Mouse (Mus musculus) frontal cortex, postnatal 14 days (tissue): ENCODE data around the gene 2310011J03Rik.
A peak's percentile ranks its signal among the peaks of the same experiment; 100 is the strongest.

Experiments used
- DNase-seq, 2 experiments: peaks; one replicate each; pipeline ENCODE4 v3.0.0; 2022; ENCODE audit warnings: low spot score in 2 of 2

The 2310011J03Rik gene

DNA sequence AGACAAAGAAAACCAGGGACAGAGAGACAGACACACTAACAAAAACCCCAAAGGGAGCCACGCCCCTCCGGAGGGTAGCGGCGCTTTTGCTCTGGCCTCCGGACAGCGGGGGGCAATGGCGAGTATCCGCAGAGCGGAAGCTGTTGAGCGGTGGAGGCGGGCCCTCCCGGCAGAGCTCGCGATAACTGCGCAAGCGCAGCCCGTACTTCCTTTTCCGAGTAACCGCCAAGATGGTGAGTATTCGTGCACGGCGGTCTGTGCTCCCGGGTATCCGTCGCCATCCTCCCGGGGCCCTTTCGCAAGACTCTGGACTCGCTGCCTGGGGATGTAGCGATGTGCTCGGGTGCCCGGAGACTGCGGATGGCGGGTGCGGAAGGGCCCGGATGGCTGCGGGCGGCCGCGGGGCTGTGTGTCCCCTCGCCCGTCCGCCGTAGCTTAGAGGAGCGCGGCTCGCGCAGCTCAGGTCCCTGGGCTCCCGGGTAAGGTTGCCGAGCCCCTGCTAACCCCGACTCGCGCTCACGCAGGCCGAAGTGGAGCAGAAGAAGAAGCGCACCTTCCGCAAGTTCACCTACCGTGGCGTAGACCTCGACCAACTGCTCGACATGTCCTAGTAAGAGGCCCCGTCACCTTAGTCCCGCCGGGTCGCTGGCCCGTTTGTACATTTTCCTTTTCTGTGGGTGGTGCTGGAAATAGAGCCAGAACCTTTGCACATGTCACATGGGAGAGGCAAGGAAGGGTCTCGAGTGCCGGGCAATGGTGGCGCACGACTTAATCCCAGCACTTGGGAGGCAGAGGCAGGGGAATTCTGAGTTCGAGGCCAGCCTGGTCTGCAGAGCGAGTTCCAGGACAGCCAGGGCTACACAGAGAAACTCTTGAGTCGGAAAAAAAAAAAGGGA is 27.8 kb downstream of the 2310011J03Rik start, which contains the start of gene Rps15:
Rps15 (plus strand) TSS at position 203 of the 896 bp plus-strand sequence.
- DNase-seq = peak; percentile 88

DNA sequence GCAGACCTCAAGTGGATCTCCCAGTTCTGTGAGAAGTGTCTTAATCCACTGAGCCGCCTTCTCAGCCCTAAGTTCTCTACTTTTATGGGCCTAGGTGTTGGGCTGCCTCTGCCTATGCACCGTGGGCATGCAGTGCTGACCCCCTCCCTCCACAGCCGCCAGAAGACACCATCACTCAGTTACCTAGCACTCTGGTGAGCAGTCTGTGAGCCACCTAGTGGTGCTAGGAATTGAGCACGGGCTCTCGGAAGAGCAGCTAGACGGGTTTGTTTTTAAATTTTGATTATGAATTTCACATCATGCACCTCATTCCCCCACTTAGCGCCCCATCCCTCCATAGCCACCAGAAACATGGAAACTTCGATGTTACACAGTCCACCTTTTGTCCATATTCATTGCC is 31.7 kb downstream of the 2310011J03Rik start:
- no peak for DNase-seq

DNA sequence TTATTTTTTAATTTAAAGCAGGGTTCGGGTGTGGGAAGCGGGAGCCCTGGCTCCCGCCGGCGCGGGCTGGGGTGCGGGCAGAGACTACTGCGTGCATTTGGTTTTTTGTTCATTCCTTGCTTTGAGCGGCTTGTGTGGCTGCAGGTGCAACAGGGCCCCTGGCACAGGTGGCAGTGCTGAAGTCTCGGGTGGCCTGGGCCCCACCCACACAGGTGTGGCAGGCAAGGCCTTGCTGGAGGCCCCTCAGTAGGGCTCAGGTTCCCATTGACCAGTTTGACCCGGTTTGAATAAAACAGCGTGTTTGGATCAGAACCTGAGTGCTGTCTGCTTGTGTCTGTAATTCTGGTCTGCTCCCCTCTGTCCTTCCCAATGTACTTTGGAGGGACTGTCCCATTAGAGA is 32.2 kb downstream of the 2310011J03Rik start:
- DNase-seq = no peak

DNA sequence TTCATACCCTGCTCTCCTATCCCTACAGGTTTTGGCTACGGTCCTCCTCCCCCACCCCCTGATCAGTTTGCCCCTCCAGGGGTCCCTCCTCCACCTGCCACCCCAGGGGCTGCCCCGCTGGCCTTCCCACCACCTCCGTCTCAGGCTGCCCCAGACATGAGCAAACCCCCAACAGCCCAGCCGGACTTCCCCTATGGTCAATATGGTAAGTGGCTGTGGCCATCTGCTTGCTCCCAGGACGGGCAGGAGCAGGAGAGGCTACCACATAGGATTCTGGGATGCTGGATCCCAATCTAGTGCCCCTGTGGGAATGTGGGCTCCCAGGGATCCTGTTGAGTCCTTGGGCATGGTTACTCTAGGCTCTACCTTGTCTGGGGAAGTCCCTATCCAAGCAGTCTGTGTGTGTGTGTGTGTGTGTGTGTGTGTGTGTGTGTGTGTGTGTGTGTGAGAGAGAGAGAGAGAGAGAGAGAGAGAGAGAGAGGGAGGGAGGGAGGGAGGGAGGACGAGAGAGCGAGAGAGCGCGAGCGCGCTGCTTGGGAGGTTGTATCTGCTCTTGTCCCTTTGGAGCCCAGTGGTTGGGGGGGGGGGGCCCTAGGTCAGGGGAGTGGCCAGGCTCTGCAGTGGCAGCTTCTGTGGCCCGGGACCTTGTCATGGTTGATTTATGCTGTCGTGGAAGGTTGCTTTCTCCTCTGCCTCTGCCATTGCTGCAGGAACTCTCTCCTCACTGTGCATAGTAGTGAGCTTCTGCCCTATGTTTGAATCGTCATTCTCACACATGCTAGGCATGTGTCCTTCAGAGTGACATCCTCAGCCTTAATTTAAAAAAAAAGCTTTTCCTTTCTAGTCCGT is 34.9 kb downstream of the 2310011J03Rik start:
- no peak for DNase-seq

DNA sequence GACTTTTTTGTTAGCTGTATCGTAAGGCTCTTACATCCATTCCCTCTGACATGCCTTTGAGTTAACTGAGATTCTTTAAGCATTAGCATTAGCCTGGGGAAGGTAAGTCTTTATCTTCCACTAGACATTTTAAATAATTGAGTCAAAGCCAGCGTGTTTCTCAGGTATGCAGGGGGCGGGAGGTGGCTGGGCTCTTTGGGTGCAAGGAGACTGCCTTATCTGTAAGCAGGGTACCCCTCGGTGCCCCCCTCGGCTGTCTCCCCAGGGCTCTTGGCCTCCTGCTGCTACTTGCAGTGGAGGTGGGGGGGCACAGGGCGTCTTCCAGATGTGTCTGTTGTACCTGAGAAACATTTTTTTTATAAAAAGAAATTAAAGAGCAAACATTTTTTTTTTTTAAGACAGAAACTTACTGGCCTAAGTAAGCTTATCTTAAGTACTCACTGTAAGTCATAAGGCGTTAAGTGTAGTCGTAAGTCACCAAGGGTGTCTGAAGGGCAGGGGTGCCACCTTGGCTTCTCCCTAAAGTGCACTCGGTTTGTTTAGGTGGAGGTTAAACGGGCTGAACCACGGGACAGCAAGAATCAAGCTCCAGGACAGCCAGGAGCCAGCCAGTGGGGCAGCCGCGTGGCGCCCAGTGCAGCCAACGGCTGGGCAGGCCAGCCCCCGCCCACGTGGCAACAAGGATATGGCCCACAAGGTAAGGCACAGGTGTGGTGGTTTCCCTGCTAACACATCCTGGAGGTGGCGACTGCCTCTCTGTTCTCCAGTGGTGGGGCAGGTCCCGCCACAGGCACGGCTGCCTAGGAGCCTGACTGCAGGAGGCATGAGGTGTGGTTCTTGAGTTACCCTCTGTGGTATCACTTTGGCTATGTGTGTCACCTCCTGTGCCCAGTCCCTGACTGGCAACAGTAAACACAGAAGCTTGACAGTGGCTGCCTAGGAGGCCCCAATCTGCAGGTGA is 37.6 kb downstream of the 2310011J03Rik start:
- no peak for DNase-seq

DNA sequence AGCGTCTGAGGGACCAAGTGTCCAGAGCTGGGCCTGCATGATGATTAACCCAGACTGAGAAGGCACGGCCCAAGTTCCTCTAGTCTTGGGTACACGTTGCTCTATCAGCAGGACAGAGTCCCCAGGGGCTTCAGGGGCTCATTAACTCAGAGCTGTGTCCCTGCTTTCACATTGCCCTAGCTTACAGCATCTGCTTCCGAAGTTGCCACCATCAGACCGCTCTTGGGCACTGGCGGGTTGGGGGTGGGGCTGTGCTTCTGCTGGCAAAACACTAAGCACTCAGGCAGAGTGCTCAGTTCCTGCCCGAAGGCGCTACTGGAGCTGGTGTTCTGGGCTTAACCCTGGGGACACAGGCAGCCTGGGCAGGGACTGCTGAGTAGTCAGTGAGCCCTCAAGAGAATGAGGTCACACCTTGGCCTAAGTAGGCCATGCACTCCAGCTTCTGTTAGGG is 38.4 kb downstream of the 2310011J03Rik start:
- DNase-seq = no peak

DNA sequence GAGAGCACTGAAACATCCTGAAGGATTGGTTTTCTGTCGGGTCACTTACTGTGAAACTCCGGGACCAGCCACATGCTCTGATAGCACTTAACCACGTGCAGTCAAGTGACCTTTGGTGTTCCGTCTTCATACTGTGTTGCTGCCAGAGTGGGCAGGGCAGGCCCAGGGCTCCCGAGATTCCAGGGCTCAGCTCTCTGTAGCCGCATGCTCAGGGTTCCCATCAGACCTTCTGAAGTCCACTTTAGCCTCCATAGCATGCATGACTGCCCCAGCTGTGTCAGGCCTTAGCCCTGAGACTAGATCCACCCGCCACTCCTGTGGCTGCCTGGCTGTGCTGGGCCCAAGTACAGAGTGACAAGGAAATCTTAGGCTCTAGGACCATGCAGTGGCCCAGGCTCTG is 39.0 kb downstream of the 2310011J03Rik start:
- DNase-seq = no peak

DNA sequence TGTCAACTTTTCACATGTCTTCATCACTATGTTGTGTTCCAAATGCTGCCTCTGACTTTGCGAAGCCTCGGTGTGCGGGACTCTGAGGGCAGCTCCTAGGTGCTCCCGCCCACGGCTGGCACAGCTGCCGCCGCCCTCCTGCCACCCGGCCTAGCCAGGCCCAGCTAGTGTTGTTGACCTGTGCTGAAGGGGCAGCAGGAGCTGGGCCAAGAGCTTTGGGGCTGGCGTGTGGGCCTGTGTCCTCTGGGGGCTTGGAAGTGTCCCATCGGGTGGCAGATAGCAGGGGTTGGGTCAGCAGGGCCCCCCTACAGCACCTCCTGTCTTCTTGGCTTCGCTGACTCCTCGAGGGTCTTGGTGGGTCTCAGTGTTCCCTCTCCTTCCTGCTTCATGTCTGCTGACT is 41.1 kb downstream of the 2310011J03Rik start:
- DNase-seq = no peak

DNA sequence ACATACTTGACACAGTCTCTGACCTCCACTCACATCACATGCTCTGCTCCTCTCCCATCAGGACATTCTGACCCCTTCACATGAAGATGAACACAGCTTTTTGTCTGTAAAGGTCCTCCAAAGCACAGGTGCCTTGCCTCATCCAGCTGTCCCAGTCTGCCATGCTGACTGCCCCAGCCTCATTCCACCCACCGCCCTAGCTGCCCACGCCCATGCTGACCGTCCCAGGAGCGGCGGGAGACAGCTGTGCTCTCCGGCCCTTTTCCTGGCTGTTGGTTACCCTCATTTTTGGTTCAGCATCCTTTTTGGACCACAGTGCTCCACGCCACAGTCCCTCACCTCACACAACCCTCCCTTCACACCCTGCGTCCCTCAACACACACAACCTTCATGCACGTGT is 41.9 kb downstream of the 2310011J03Rik start:
- no peak for DNase-seq

DNA sequence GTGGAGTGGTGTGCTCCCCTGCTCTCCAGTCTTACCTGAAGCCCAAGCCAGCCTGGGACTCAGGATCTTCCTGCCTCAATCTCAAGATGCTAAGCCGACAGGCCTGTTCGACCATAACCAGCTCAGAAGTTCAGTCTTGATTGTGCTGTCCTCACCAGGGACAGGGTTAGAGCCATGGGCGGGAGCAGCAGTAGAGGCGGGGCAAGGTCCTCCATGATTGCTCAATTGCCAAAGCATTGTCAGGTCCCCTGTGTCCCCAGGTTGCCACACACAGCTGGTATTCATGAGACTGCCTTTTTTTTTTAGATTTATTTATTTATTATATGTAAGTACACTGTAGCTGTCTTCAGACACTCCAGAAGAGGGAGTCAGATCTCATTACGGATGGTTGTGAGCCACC is 44.1 kb downstream of the 2310011J03Rik start:
- DNase-seq = no peak

DNA sequence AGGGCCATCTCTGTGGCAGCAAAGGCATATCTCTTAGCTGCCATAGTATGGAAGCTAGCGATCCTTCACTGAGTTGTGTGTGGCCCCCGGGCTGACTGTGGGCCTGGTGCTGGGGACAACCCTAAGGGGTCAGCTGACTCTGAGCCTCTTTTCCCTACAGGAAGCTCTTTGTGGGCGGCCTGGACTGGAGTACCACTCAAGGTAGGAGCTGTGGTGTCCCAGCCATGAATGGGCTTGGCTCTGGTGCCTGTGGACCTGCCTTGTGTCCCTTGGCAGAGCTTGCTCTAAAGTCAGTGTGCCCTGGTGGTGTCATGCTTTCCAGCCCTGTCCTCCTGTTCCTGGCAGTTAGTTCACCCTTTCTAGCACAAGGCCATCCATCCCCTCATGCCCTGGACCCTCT is 46.5 kb downstream of the 2310011J03Rik start:
- DNase-seq = no peak

DNA sequence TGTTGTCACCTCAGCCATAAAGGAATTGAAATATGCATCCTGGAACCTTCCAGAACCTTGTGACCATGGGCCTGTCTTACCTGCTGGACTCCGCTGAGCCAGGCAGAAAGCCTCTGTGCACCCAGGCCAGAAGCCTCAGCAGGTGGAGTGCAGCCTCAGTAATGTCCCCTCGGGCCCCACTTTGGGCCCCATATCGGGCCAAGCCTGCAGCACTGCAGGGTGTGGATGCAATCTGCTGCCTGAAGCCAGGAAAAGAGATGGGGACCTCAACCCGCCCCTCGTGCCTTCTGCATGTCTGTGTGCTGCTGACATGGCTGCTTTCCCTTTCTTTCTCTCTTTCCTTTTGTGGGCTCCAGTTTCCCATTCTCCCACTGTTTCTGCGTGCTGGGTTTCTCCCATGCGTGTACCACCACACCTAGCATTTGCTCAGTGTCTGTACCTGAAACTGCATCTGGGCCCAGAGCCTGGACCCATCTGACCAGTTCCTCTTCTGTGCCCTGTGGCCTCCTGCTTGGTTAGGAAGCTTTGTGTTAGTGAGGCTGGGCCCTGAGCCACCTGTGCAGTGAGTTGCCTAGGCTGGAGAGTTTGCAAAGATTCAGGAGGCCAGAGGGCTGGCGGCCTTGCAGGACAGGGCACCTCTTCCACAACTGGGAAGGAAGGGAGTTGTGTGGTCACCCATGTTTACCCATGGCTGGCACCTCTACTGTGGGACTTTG is 48.3 kb downstream of the 2310011J03Rik start:
- no peak for DNase-seq

DNA sequence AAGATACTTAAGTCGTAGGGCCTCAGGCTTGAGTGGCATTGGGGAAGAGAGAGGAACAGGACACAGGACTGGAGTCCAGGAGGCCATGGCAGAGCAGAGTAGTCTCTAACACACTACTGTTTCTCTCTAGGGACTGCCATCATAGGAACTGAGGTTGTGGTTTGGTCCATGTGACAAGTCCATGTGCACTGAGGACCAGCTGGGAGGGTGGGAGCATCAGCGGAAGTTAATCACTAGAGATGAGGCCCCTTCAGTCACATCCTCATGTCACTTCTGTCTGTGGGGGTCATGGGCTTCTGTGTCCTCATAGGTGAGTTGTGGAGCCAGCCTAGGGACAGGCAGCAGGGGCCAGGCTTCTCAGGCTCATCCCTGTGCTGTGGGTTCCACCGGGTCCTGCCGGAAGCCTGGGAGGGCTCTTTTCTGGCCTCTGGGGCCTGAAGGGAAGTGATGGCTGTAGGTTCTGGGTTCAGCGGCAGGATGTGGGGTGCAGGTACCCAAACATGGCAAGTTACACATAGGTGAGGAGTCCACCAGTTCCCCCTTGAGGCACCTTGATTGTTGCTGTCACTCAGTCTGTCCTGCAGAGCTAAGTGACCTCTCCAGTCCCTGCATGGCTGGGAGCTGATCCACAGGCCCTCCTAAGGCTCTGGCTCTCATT is 49.0 kb downstream of the 2310011J03Rik start:
- no peak for DNase-seq

DNA sequence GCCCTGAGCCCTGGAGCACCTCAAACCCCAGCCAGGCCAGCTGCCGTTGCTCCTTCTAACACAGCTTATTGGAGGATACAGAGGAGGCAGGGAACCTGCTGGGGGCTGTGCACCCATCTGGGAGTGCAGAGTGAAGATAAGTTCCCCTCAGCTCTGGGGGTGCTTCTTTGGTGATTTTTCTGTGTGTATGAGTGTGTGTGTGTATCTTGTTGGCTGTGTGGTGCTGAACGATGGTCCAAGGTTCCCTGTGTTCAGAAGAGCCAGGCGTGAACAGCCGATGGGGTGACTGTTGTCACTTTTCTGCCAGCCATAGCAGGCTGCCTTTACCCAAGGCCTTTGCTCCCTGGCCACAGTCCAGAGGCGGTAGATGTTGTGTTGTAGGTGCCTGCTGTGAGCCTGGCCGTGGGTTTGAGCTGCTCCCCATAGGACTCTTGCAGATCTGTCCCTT is 49.6 kb downstream of the 2310011J03Rik start:
- DNase-seq = no peak

DNA sequence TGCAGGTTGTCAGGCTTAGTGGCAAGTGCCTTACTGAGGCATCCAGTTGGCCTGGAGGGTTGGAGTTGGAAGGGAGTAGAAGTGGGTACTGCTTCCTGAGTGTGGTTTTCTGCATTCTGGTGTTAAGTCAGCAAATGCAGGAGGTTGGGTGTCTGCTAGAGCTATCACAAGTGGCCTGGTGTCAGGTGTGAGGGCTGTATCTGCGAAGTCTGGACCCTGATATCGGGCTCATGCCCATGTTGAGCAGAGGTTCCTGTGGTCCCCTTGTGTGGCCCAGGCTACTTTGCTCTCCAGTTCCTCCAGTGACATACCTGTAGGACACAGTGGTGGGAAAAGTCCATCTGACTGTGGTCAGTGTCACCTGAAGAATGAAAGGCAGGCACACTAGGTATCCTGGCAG is 50.2 kb downstream of the 2310011J03Rik start:
- no peak for DNase-seq
